ENCODE assay signal across 26 mouse cellular contexts in genomic region chr9:7567923-7568322, GRCm38 (mm10). TPM values are rescaled to one million over a fixed set of nuclear protein-coding genes. Genes with fewer than 3 reads are reported as not detected.
A peak's percentile ranks its signal among the peaks of the same experiment; 100 is the strongest.
DNase-seq lines count a peak whose midpoint lies in the region; ATAC-seq and TF ChIP-seq lines count a peak whose summit lies in the region.
"Had no signal": no experiment of that assay in that cellular context is flagged by ENCODE, and none has a peak within 500 bp of the region (broad histone marks: within the 10 kb centered on the region; RNA-seq: fewer than 3 reads in every experiment).

No protein-coding gene starts in this region.

- no peaks in the 10 kb centered on the region for H3K36me3 ChIP-seq in lung, embryonic 14.5 days (ENCODE audit: insufficient read depth)
- no peaks in the 10 kb centered on the region for H3K36me3 ChIP-seq in lung, embryonic 16.5 days (ENCODE audit: control insufficient read depth, insufficient read depth, low read length)
- H3K36me3 ChIP-seq in macrophage (ENCODE audit: inconsistent target), result no peaks in the 10 kb centered on the region
- H3K36me3 ChIP-seq: embryonic facial prominence, embryonic 10.5 days; embryonic facial prominence, embryonic 12.5 days; forebrain, embryonic 10.5 days; forebrain, embryonic 12.5 days; G1E had no signal

- no peaks in the 10 kb centered on the region for H3K27me3 ChIP-seq in lung, embryonic 14.5 days (ENCODE audit: insufficient read depth, low read length)
- no peaks in the 10 kb centered on the region for H3K27me3 ChIP-seq in lung, embryonic 16.5 days (ENCODE audit: control insufficient read depth, insufficient read depth, low read depth, low read length)
- H3K27me3 ChIP-seq: CH12.LX; embryonic facial prominence, embryonic 12.5 days; forebrain, embryonic 12.5 days had no signal

- H3K9me3 ChIP-seq in lung, embryonic 14.5 days (ENCODE audit: low read depth, low read length), result no peaks in the 10 kb centered on the region
- H3K9me3 ChIP-seq in lung, embryonic 16.5 days (ENCODE audit: control insufficient read depth, low read length), result no peaks in the 10 kb centered on the region
- H3K9me3 ChIP-seq: embryonic facial prominence, embryonic 10.5 days; embryonic facial prominence, embryonic 12.5 days; forebrain, embryonic 10.5 days; forebrain, embryonic 12.5 days; G1E had no signal

- no peaks in the 10 kb centered on the region; the same call in 1 of the 2 replicates for H3K79me2 ChIP-seq in macrophage (ENCODE audit: inconsistent target)

- H3K27ac ChIP-seq in lung, embryonic 14.5 days (ENCODE audit: low read depth), result no peak overlapping the region
- no peak overlapping the region for H3K27ac ChIP-seq in lung, embryonic 16.5 days (ENCODE audit: low read length)
- H3K27ac ChIP-seq in macrophage, result peak overlapping the region; percentile 97
- H3K27ac ChIP-seq: embryonic facial prominence, embryonic 10.5 days; embryonic facial prominence, embryonic 12.5 days; forebrain, embryonic 10.5 days; forebrain, embryonic 12.5 days had no signal

- DNase-seq in heart, adult 11 months, result peak; percentile 42
- DNase-seq in heart, postnatal 10 days, result no peak
- no peak for DNase-seq in lung, embryonic 14.5 days
- no peak for DNase-seq in lung, postnatal 10 days
- DNase-seq in lung, adult 18-20 months, result no peak
- DNase-seq: adrenal gland, postnatal 25 days; cerebellum, adult 11-12 months; cerebellum, adult 2 months; cerebellum, adult 9-10 months; cerebellum, postnatal 10 days; cerebellum, postnatal 25 days had no signal

- intact Hi-C loops in heart, postnatal 10 days (cut with DNase I), result no loop called here

- no peak overlapping the region for H3K4me3 ChIP-seq in lung, embryonic 14.5 days (ENCODE audit: low read depth, low read length)
- no peak overlapping the region for H3K4me3 ChIP-seq in lung, embryonic 16.5 days (ENCODE audit: low read length)
- no peak overlapping the region for H3K4me3 ChIP-seq in macrophage (ENCODE audit: inconsistent target)
- H3K4me3 ChIP-seq: embryonic facial prominence, embryonic 10.5 days; embryonic facial prominence, embryonic 12.5 days; erythroblast, embryonic 14.5 days; forebrain, embryonic 10.5 days; forebrain, embryonic 12.5 days had no signal

- 19% methylated on average over 2 of the region's 2 CpGs for WGBS in lung, embryonic 14.5 days
- 25% methylated on average over 2 of the region's 2 CpGs for WGBS in lung, embryonic 16.5 days
- 100% methylated on average over 2 of the region's 2 CpGs for WGBS in macrophage (ENCODE audit: missing documents)

- TF ChIP-seq CTCF in lung, embryonic 14.5 days (IDR thresholded peaks at IDR 0.05; ENCODE audit: low read depth), result no peak

- H3K4me2 ChIP-seq in lung, embryonic 14.5 days, result no peak overlapping the region
- no peak overlapping the region for H3K4me2 ChIP-seq in lung, embryonic 16.5 days (ENCODE audit: low read depth, low read length)
- H3K4me2 ChIP-seq: embryonic facial prominence, embryonic 12.5 days; forebrain, embryonic 12.5 days had no signal

- no peak overlapping the region for H3K9ac ChIP-seq in lung, embryonic 14.5 days
- no peak overlapping the region for H3K9ac ChIP-seq in lung, embryonic 16.5 days (ENCODE audit: low read length)
- H3K9ac ChIP-seq: embryonic facial prominence, embryonic 12.5 days; forebrain, embryonic 12.5 days had no signal

- peaks cover 10% of the 10 kb centered on the region; the same call in 1 of the 2 replicates for H3K4me1 ChIP-seq in lung, embryonic 14.5 days (ENCODE audit: insufficient read depth)
- H3K4me1 ChIP-seq in lung, embryonic 16.5 days (replicated peaks; ENCODE audit: control insufficient read depth, insufficient read depth, low read length), result peaks cover 7% of the 10 kb centered on the region
- H3K4me1 ChIP-seq: embryonic facial prominence, embryonic 10.5 days; embryonic facial prominence, embryonic 12.5 days; forebrain, embryonic 10.5 days; forebrain, embryonic 12.5 days had no signal

- ATAC-seq in lung, embryonic 14.5 days (ENCODE audit: insufficient read depth), result peak; percentile 55; the same call in 1 of the 2 replicates
- peak; percentile 64; the same call in 1 of the 2 replicates for ATAC-seq in lung, embryonic 16.5 days (ENCODE audit: low read depth)
- ATAC-seq in erythroblast, adult 5-6 weeks (replicated peaks; ENCODE audit: low FRiP score, poor library complexity, severe bottlenecking), result no peak
- ATAC-seq: CD4-positive, CD25-positive, alpha-beta regulatory T cell, adult 4 months; forebrain, embryonic 14.5 days; forebrain, embryonic 16.5 days had no signal

RNA-seq across cellular contexts. Expression of gene Mmp27, which starts 3.3 kb away (rescaled TPM):
- not detected for total RNA-seq in heart, postnatal 10 days (2021)
- not detected in 2 replicates for polyA plus RNA-seq in lung, embryonic 14.5 days (2014; fragmentation: Nextera tagmentation; extraction: Ambion mirVana)
- not detected in 2 replicates for polyA plus RNA-seq in lung, embryonic 16.5 days (2015; fragmentation: Nextera tagmentation; extraction: Ambion mirVana)
- 100 to 1,000 TPM in 11 of 26 experiments, 10 to 100 TPM in 15; 23.0 to 210 (median 74.0) TPM for total RNA-seq in macrophage (2018; cell fraction: chromatin; rRNA removed)
- 10 to 100 TPM in 25 of 26 experiments, 1 to 10 TPM in 1; 9.4 to 80.0 (median 38.5) TPM for total RNA-seq in macrophage (2018; cell fraction: cytosol; rRNA removed)
- 100 to 1,000 TPM in 12 of 26 experiments, 10 to 100 TPM in 14; 25.8 to 264 (median 84.3) TPM for total RNA-seq in macrophage (2018; cell fraction: nucleus; rRNA removed)
- polyA plus RNA-seq in macrophage (2018), result 61.4 to 88.0 TPM (median 78.8 TPM) in 3 replicates
- total RNA-seq in erythroblast, adult 5-6 weeks (2015; ENCODE audit: low replicate concordance), result 1.9 TPM in 1 of 2 replicates, not detected in the other
- total RNA-seq in erythroblast, adult 5-6 weeks (2017; ENCODE audit: low replicate concordance), result 0.84 and 1.4 TPM in 2 replicates
- total RNA-seq: CH12.LX had no signal
- polyA plus RNA-seq: cerebellum, adult 2 months; cortical plate, adult 2 months; embryonic facial prominence, embryonic 10.5 days; embryonic facial prominence, embryonic 12.5 days; erythroblast, embryonic 14.5 days; forebrain, embryonic 10.5 days; forebrain, embryonic 12.5 days; forebrain, embryonic 14.5 days; forebrain, embryonic 16.5 days; G1E had no signal

RNA-seq across cellular contexts. Expression of gene Mmp8, which starts 9.7 kb away (rescaled TPM):
- under 1 TPM in 1 of 2 experiments, not detected in 1; 0.10 TPM for total RNA-seq in heart, postnatal 10 days (2021)
- polyA plus RNA-seq in lung, embryonic 14.5 days (2014; fragmentation: Nextera tagmentation; extraction: Ambion mirVana), result 0.24 and 0.69 TPM in 2 replicates
- polyA plus RNA-seq in lung, embryonic 16.5 days (2015; fragmentation: Nextera tagmentation; extraction: Ambion mirVana), result 2.0 and 2.1 TPM in 2 replicates
- 1 to 10 TPM in 10 of 26 experiments, under 1 TPM in 10, not detected in 6; 0.34 to 4.0 (median 0.96) TPM for total RNA-seq in macrophage (2018; cell fraction: chromatin; rRNA removed)
- total RNA-seq in macrophage (2018; cell fraction: cytosol; rRNA removed), result 10 to 100 TPM in 14 of 26 experiments, 1 to 10 TPM in 12; 5.2 to 25.0 (median 12.6) TPM
- 10 to 100 TPM in 9 of 26 experiments, 1 to 10 TPM in 17; 1.5 to 21.5 (median 6.9) TPM for total RNA-seq in macrophage (2018; cell fraction: nucleus; rRNA removed)
- polyA plus RNA-seq in macrophage (2018), result 18.4 to 37.2 TPM (median 33.4 TPM) in 3 replicates
- total RNA-seq in erythroblast, adult 5-6 weeks (2015; ENCODE audit: low replicate concordance), result 86.5 and 105 TPM in 2 replicates
- 75.7 and 88.3 TPM in 2 replicates for total RNA-seq in erythroblast, adult 5-6 weeks (2017; ENCODE audit: low replicate concordance)
- total RNA-seq: CH12.LX had no signal
- polyA plus RNA-seq: adrenal gland, adult 2 months; cortical plate, adult 2 months; embryonic facial prominence, embryonic 10.5 days; erythroblast, embryonic 14.5 days; forebrain, embryonic 12.5 days; forebrain, embryonic 14.5 days; forebrain, embryonic 16.5 days had no signal

Comparison
In these comparisons a context has a peak if more than half of its experiments do, and no peak if none do; other contexts are left out.
1. RNA of gene Mmp27, which starts 3.3 kb away (polyA plus RNA-seq): 61.4 to 88.0 TPM in macrophage; not detected in lung, embryonic 14.5 days and not detected in lung, embryonic 16.5 days; every median in the first group is over 10 times any median in the second.